Mouse (Mus musculus) ES-Bruce4 (cell line): Measurements from ENCODE around the gene Ugt8a. TPM values are rescaled to one million over a fixed set of nuclear protein-coding genes. Genes with fewer than 3 reads are reported as not detected.

Experiments
- H3K27ac ChIP-seq: 2 replicates; pipeline ENCODE4 v1.5.1; 2012; ENCODE audit warnings: low read length, inconsistent platforms; ENCODE audit not compliant: insufficient read depth
- H3K27me3 ChIP-seq: 2 replicates; pipeline ENCODE4 v1.6.1; 2012; ENCODE audit warnings: mild to moderate bottlenecking, low read length, inconsistent platforms; ENCODE audit not compliant: control insufficient read depth, poor library complexity, insufficient read depth, severe bottlenecking
- H3K36me3 ChIP-seq: 2 replicates; pipeline ENCODE4 v1.6.1; 2012; ENCODE audit warnings: inconsistent platforms, mild to moderate bottlenecking, low read length, moderate library complexity; ENCODE audit not compliant: control insufficient read depth, poor library complexity, insufficient read depth, severe bottlenecking
- H3K4me1 ChIP-seq: one replicate; pipeline ENCODE4 v1.8.1; 2011; ENCODE audit warnings: low read length; ENCODE audit not compliant: control insufficient read depth, insufficient read depth
- H3K4me3 ChIP-seq: 2 replicates; pipeline ENCODE4 v1.5.1; 2011; ENCODE audit warnings: low read depth, mild to moderate bottlenecking, low read length
- H3K9ac ChIP-seq: 2 replicates; pipeline ENCODE4 v1.6.1; 2012; ENCODE audit warnings: low read depth, mild to moderate bottlenecking, inconsistent platforms; ENCODE audit not compliant: poor library complexity, severe bottlenecking
- H3K9me3 ChIP-seq: replicated peaks from 2 replicates; pipeline ENCODE4 v1.6.1; 2012; ENCODE audit warnings: mild to moderate bottlenecking, low read length, inconsistent platforms; ENCODE audit not compliant: control insufficient read depth, poor library complexity, insufficient read depth, severe bottlenecking
- CTCF ChIP-seq: IDR thresholded peaks from one replicate; pipeline ENCODE4 v1.8.1; 2011; ENCODE audit warnings: low read depth, low read length
- EP300 ChIP-seq: IDR thresholded peaks from 2 replicates; pipeline ENCODE4 v1.6.1; 2011; ENCODE audit warnings: low read depth, low read length; ENCODE audit not compliant: insufficient read depth
- POLR2A ChIP-seq: IDR thresholded peaks from one replicate; pipeline ENCODE4 v1.8.1; 2011; ENCODE audit warnings: low read length; ENCODE audit not compliant: insufficient read depth
- polyA plus RNA-seq: library from polyadenylated mRNA; stranded (reverse); fragments of >200 nt; gene quantifications from 2 replicates; pipeline ENCODE4 v1.2.4, GENCODE M21; 2011; ENCODE audit warnings: low read depth; ENCODE audit not compliant: missing spikeins, insufficient read depth, insufficient read length

Gene Ugt8a
- 5.1 and 5.5 TPM in 2 replicates for polyA plus RNA-seq

DNA sequence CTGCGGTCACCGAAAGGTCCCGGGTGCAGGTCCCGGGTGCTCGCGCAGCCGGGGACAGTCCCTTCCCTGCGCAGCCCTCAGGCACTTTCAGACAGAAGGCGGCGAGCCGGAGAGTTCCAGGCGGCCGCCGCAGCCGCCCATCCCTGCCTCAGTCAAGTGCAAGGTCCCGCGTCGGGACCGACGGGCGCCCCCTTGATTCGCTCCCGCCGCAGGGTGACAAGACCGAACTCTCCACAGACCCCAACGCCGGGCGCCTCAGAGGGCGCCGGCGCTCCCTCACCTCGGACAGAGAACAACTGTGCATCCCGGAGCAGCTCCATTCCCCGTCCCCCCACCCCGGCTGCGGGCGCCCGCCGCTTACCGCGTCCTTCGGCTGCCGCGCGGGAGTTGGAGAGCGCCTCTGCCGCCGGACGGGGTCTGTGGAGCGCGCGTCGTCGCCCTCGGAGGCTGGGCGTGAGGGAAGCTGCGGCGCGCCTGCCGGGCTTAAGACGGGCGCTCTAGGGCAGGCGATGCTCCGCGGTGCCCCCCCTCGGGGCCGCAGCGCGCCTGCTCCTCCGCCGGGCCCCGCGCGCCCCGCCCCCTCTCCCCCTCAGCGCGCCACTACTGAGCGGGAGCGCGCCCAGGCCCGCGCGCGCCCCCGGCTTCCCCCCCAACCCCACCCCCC lies at the start of gene Ugt8a:
Gene Ugt8a, minus strand, starts transcription at position 528 of the 664 bp plus-strand sequence.
- Histone ChIP-seq H3K36me3 (no peaks in the 10 kb centered on the region), H3K27ac (no peak within 1 kb of the TSS), H3K4me1 (no peaks in the 10 kb centered on the region), H3K9ac (peak within 1 kb of the TSS; percentile 86), H3K27me3 (peaks cover 2% of the 10 kb centered on the region), H3K9me3 (no peaks in the 10 kb centered on the region), H3K4me3 (peak within 1 kb of the TSS; percentile 73)
- no peak for TF ChIP-seq POLR2A
- TF ChIP-seq EP300: no peak
- no peak for TF ChIP-seq CTCF

DNA sequence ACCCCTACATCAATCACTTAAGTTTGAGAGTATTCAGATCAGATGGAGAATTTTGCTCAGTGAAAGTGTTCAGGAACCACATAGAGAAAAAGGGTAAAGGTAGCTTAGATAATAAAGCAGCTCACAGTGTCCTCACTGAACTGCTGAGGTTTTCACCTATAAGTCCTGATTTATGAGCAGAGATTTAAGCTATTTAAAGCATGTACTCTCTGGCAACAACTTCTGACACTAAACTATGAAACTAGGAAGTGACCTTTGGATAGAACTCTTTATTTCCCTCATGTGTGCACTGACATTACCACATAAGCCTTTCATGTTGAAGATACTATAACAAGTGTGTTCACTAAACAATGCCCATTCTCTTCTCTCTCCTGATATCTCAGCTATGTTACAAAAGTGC lies 48.2 kb upstream of the Ugt8a start:
- H3K27ac ChIP-seq: no peak overlapping the region
- no peaks in the 10 kb centered on the region for H3K9me3 ChIP-seq
- TF ChIP-seq EP300 (no peak), POLR2A (no peak), CTCF (no peak)
- H3K9ac ChIP-seq: no peak overlapping the region
- H3K36me3 ChIP-seq: no peaks in the 10 kb centered on the region
- no peaks in the 10 kb centered on the region for H3K4me1 ChIP-seq
- H3K27me3 ChIP-seq: no peaks in the 10 kb centered on the region
- no peak overlapping the region for H3K4me3 ChIP-seq

DNA sequence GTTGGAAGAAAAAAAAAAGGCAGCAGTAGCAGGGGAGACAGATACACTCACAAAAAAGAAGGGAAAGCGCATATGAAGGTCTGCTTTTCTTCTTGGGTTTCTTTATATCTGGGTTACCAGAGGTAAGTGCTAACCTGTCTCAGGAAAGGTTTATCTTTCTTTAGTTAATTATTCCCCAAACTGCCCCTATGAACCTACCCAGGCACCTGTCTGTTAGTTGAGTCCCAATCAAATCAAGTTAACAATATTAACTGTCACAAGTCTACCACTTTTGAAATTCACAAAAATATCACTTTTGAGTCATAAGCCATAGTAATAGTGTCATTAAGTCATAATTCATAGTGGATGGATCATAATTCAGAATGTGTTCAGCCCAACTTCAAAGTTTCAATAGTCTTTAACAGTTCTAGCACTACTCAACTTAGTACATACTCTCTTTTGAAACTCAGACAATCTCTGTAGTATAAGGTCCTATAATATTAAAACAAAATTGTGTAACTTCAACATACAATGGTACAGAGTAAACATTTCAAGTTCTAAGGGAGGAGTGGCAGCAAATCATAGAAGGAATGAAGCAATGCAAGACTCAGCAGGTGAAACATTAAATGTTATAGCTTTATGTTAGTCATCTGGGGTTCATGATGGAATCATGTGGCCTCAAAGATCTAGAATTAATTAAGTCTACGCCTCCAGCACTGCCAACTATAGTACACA lies 45.4 kb upstream of the Ugt8a start:
- no peaks in the 10 kb centered on the region for H3K36me3 ChIP-seq
- H3K9me3 ChIP-seq: no peaks in the 10 kb centered on the region
- H3K27ac ChIP-seq: no peak overlapping the region
- no peaks in the 10 kb centered on the region for H3K4me1 ChIP-seq
- no peak overlapping the region for H3K9ac ChIP-seq
- H3K4me3 ChIP-seq: no peak overlapping the region
- no peaks in the 10 kb centered on the region for H3K27me3 ChIP-seq
- TF ChIP-seq CTCF: no peak
- no peak for TF ChIP-seq EP300
- no peak for TF ChIP-seq POLR2A

DNA sequence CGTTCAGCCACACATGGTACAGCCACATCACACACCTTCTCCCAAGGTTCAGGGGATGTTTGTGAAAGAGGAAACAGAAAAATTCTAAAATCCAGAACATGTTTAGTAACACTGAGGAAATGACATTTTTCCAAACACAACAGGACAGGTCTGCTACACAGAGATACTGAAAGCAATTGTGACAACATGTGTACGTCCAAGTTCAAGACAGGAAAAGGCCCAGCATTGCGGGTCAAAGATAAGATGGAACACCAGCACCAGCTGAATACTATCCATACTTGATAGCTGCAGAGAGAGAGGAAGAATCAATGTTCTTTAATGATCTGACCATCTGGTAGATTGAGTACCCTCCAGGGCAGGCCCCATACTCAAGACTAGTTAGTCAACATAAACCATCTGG lies 41.1 kb upstream of the Ugt8a start:
- Histone ChIP-seq H3K36me3 (no peaks in the 10 kb centered on the region), H3K4me3 (no peak overlapping the region), H3K9me3 (no peaks in the 10 kb centered on the region), H3K27me3 (no peaks in the 10 kb centered on the region), H3K9ac (no peak overlapping the region), H3K27ac (no peak overlapping the region), H3K4me1 (no peaks in the 10 kb centered on the region)
- TF ChIP-seq EP300 (no peak), CTCF (no peak), POLR2A (no peak)

DNA sequence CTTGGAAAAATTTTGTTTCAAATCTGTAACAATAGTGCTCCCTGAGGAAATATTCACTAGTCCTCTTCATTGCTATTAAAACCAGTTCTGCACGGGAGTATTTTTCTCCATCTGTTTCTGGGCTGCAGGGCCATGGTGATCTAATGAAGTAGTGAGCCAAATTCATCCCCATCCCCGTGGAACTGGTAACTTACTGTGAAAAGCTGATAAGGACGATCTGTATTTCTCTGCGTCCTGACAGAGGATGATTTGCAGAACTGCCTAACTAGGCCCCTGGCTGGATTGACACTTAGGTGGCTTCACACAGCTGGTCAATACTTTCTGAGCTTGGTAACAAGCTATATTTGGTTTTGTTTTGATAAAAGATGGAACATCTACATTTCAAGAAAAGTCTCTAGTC lies 37.5 kb upstream of the Ugt8a start:
- Histone ChIP-seq H3K27ac (no peak overlapping the region), H3K36me3 (no peaks in the 10 kb centered on the region), H3K4me1 (no peaks in the 10 kb centered on the region), H3K27me3 (no peaks in the 10 kb centered on the region), H3K4me3 (no peak overlapping the region), H3K9ac (no peak overlapping the region), H3K9me3 (no peaks in the 10 kb centered on the region)
- no peak for TF ChIP-seq CTCF
- no peak for TF ChIP-seq EP300
- no peak for TF ChIP-seq POLR2A

DNA sequence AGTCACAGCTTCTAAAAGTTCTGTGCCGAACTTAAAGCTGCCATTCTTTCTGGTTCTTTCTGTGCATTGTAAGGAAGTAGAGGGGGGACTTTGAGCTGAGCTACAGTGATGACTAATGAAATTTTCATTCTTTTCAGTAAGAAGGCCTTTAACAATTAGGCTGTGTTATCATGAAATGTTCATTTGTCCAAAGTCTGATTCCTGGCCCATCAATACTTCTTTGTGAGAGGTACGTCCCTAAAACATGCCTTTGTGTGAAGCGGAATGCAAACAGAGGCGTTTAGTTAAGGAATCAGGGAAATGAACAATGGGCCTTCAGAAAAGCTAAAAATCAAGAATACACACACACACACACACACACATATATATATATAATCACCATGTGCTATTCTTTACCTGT lies 31.0 kb upstream of the Ugt8a start:
- H3K4me3 ChIP-seq: no peak overlapping the region
- H3K27ac ChIP-seq: no peak overlapping the region
- H3K36me3 ChIP-seq: no peaks in the 10 kb centered on the region
- no peaks in the 10 kb centered on the region for H3K4me1 ChIP-seq
- no peaks in the 10 kb centered on the region for H3K27me3 ChIP-seq
- TF ChIP-seq POLR2A: no peak
- no peak for TF ChIP-seq EP300
- no peak for TF ChIP-seq CTCF
- no peaks in the 10 kb centered on the region for H3K9me3 ChIP-seq
- no peak overlapping the region for H3K9ac ChIP-seq
